Mouse (Mus musculus) hindbrain, embryonic 12.5 days (tissue): ENCODE measurements at regions not wholly inside any gene's neighbourhood (a gene's known extent, or its start where the extent isn't known, plus 50 kb on each side); places are given as distances from the start of the nearest gene placed in this dataset.

Source experiments
- ATAC-seq: fragments of 200-750 bp; cut with Nextera tagmentation; 2 replicates; pipeline ENCODE4 v1.8.0; 2017; ENCODE audit warnings: moderate TSS enrichment; ENCODE audit not compliant: low FRiP score
- H3K27ac ChIP-seq: fragments of 300-500 bp; sonication (generic); 2 replicates; pipeline ENCODE4 v1.5.1; 2016; ENCODE audit warnings: mild to moderate bottlenecking
- H3K27me3 ChIP-seq: fragments of 300-500 bp; sonication (generic); 2 replicates; pipeline ENCODE4 v1.6.1; 2016; ENCODE audit warnings: mild to moderate bottlenecking
- H3K36me3 ChIP-seq: fragments of 300-500 bp; sonication (generic); 2 replicates; pipeline ENCODE4 v1.6.1; 2016; ENCODE audit warnings: mild to moderate bottlenecking
- H3K4me1 ChIP-seq: fragments of 300-500 bp; sonication (generic); 2 replicates; pipeline ENCODE4 v1.6.1; 2016
- H3K4me2 ChIP-seq: fragments of 300-500 bp; sonication (generic); replicated peaks from 2 replicates; pipeline ENCODE4 v1.6.1; 2016; ENCODE audit warnings: mild to moderate bottlenecking
- H3K4me3 ChIP-seq: fragments of 300-500 bp; sonication (generic); 2 replicates; pipeline ENCODE4 v1.5.1; 2016; ENCODE audit warnings: mild to moderate bottlenecking
- H3K9ac ChIP-seq: fragments of 300-500 bp; sonication (generic); 2 replicates; pipeline ENCODE4 v1.6.1; 2016; ENCODE audit warnings: mild to moderate bottlenecking, moderate library complexity
- H3K9me3 ChIP-seq: fragments of 300-500 bp; sonication (generic); replicated peaks from 2 replicates; pipeline ENCODE4 v1.6.1; 2016; ENCODE audit warnings: mild to moderate bottlenecking
- WGBS: fragments of 180-500 bp; shearing (Covaris S2); methylation state at CpG from one replicate; pipeline ENCODE4 v1.1.7; 2016; 5-methylcytosine and 5-hydroxymethylcytosine counted together

GRCm38 (mm10) chr1:155472112-155472955, 55.1 kb upstream of the Xpr1 start:
- Histone ChIP-seq H3K27me3 (no peaks in the 10 kb centered on the region), H3K36me3 (no peaks in the 10 kb centered on the region), H3K9ac (no peak overlapping the region), H3K27ac (no peak overlapping the region), H3K4me2 (no peak overlapping the region), H3K4me3 (no peak overlapping the region), H3K9me3 (no peaks in the 10 kb centered on the region), H3K4me1 (peaks cover 14% of the 10 kb centered on the region; the same call in 1 of the 2 replicates)
- no peak for ATAC-seq
- 73% methylated on average over 11 of the region's 11 CpGs for WGBS

GRCm38 (mm10) chr1:155472956-155473646, 55.9 kb upstream of the Xpr1 start:
- H3K9ac ChIP-seq: no peak overlapping the region
- ATAC-seq: no peak
- no peak overlapping the region for H3K4me3 ChIP-seq

GRCm38 (mm10) chr1:155474973-155475372, 57.8 kb upstream of the Xpr1 start:
- Histone ChIP-seq H3K9ac (no peak overlapping the region), H3K27me3 (no peaks in the 10 kb centered on the region), H3K4me3 (no peak overlapping the region), H3K4me2 (no peak overlapping the region), H3K9me3 (no peaks in the 10 kb centered on the region), H3K36me3 (no peaks in the 10 kb centered on the region), H3K4me1 (peaks cover 14% of the 10 kb centered on the region; the same call in 1 of the 2 replicates), H3K27ac (no peak overlapping the region)
- 39% methylated on average over 2 of the region's 2 CpGs for WGBS
- ATAC-seq: no peak

More at GRCm38 (mm10) chr1:155472956-155473646, 55.9 kb upstream of the Xpr1 start:
- Histone ChIP-seq H3K9me3 (no peaks in the 10 kb centered on the region), H3K4me1 (peaks cover 14% of the 10 kb centered on the region; the same call in 1 of the 2 replicates), H3K27ac (no peak overlapping the region), H3K27me3 (no peaks in the 10 kb centered on the region), H3K4me2 (no peak overlapping the region), H3K36me3 (no peaks in the 10 kb centered on the region)
- 59% methylated on average over 5 of the region's 5 CpGs for WGBS

DNA sequence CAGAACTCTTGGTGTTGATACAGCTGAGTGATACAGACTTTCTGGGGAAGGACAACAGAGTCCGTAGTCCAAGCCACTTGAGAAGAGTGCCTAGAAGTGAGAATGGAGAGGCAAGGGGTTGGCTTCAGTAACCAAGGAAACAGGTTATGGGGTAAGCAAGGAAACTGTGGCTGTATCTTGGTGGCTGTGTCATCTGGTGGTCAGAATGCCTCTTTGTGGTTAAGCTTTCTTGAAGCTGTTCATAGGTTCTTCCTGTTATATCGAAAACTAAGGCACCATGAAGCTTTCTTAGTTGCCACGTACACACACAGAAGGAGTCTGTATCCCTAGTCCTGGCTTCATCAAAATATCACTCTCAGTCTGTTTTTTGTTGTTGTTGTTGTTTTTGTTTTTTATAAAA, 59.0 kb upstream of the Xpr1 start:
- Histone ChIP-seq H3K9me3 (no peaks in the 10 kb centered on the region), H3K4me1 (peaks cover 14% of the 10 kb centered on the region; the same call in 1 of the 2 replicates), H3K9ac (no peak overlapping the region), H3K27ac (no peak overlapping the region), H3K36me3 (no peaks in the 10 kb centered on the region), H3K4me2 (no peak overlapping the region), H3K4me3 (no peak overlapping the region), H3K27me3 (no peaks in the 10 kb centered on the region)
- ATAC-seq: no peak
- 92% methylated on average over 3 of the region's 3 CpGs for WGBS

DNA sequence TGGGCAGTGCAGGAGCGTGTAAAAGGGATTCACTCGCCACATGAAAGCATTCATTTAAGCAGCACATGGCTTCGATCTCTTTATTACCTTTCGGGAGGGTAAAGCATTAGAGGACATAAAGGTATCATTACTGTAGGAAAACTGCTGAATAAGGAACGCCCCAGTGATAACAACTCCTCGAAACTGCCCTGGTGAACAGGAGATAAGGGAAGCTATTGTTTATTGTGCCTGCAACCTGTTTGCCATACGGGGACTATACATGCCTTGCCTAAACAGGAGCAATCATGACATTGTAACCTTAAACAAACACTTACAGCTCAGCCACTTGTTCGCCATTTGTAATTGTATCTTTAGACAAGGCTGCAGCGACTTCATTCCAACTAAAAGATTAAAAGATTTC, 64.9 kb upstream of the Xpr1 start:
- Histone ChIP-seq H3K27ac (no peak overlapping the region), H3K4me3 (no peak overlapping the region), H3K9ac (no peak overlapping the region), H3K4me2 (no peak overlapping the region), H3K9me3 (no peaks in the 10 kb centered on the region), H3K27me3 (no peaks in the 10 kb centered on the region), H3K36me3 (no peaks in the 10 kb centered on the region), H3K4me1 (peaks cover 8% of the 10 kb centered on the region; the same call in 1 of the 2 replicates)
- ATAC-seq: no peak
- 59% methylated on average over 9 of the region's 9 CpGs for WGBS

DNA sequence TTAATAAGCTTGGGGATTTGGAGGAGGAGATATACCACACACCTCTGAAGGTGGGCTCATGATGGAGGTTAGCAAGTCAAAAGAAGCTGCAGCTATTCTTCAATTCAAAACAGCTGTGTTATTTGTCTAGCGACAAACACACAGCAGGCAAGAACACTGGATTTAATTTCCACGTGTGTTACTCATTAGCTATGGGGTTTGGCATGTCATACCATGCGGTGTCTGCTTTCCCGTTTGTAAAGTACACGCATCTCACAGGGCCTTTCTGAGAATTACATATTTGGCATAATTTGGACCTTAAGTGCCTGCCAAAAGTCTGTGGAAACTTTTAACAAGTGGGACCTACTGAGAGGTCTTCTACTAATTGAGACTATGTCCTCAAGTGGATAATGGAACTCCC, 65.5 kb upstream of the Xpr1 start:
- no peak overlapping the region for H3K27ac ChIP-seq
- no peaks in the 10 kb centered on the region for H3K27me3 ChIP-seq
- H3K36me3 ChIP-seq: no peaks in the 10 kb centered on the region
- H3K9me3 ChIP-seq: no peaks in the 10 kb centered on the region
- no peak overlapping the region for H3K4me3 ChIP-seq
- no peak overlapping the region for H3K9ac ChIP-seq
- no peak overlapping the region for H3K4me2 ChIP-seq
- 65% methylated on average over 5 of the region's 5 CpGs for WGBS
- peaks cover 8% of the 10 kb centered on the region; the same call in 1 of the 2 replicates for H3K4me1 ChIP-seq
- no peak for ATAC-seq

GRCm38 (mm10) chr1:155483693-155484092, 66.5 kb upstream of the Xpr1 start:
- peaks cover 11% of the 10 kb centered on the region; the same call in 1 of the 2 replicates for H3K4me1 ChIP-seq
- H3K4me2 ChIP-seq: no peak overlapping the region
- H3K27me3 ChIP-seq: no peaks in the 10 kb centered on the region
- no peak overlapping the region for H3K9ac ChIP-seq
- 76% methylated on average over 7 of the region's 7 CpGs for WGBS
- no peak overlapping the region for H3K27ac ChIP-seq
- H3K36me3 ChIP-seq: no peaks in the 10 kb centered on the region
- no peaks in the 10 kb centered on the region for H3K9me3 ChIP-seq
- H3K4me3 ChIP-seq: no peak overlapping the region
- no peak for ATAC-seq

DNA sequence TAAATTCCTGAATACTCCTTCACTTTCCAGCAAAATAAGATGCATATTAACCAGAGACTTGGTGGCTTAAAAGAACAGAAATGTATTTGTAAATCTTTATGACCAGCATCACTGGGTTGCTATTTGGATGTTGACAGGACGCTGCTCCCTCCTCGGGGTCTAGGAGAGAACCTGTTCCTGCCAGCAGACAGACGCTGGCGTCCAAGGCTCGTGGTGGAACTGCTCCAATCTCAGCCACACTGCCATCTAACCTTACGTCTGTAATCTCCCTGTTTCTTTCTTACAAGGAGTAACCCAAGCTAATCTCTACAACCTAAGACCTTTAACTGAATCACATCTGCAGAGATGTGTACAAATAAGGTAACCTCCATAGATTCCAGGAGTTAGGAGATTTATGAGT, 70.1 kb upstream of the Acbd6 start:
- Histone ChIP-seq H3K9ac (no peak overlapping the region), H3K27ac (no peak overlapping the region), H3K9me3 (no peaks in the 10 kb centered on the region), H3K4me2 (no peak overlapping the region), H3K4me1 (peaks cover 26% of the 10 kb centered on the region), H3K36me3 (no peaks in the 10 kb centered on the region), H3K4me3 (no peak overlapping the region), H3K27me3 (no peaks in the 10 kb centered on the region)
- 90% methylated on average over 6 of the region's 6 CpGs for whole genome bisulfite sequencing
- no peak for ATAC-seq

DNA sequence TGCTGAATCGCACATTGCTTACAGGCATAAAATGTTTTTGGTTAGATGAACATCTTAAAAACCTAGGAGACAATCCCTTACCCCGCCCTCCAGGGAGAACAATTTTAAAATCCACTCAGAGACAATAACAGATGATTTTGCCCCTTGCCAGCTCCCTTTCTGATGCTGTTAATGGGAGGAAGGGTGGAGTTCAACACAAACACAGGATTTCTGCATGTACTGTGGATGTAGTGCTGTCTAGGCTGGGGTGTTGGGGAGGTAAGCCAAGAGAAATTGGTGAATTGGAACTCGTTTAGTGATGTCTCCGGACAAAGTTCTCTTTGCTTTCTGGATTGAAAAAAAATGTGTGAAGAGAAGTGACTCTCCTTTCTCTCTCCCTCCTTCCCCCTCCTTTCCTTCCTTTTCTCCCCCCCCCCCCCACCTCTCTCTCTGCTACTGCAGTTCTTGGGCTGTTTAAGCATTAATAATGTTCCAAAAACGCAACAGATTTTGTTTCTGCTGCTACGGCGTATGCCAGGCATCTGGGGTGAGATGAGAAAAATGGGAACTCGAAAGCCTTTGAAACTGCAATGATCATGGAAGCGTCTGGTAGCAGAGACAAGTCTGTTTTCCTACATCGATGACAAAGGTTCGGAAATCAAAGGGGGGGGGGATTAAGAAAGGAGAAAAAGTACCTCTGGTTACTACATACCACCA, 68.8 kb upstream of the Acbd6 start:
- no peak for ATAC-seq
- no peaks in the 10 kb centered on the region for H3K36me3 ChIP-seq
- 0 out of 2 replicates have a peak, but pooled peaks cover 4% of the 10 kb centered on the region for H3K27me3 ChIP-seq
- H3K4me2 ChIP-seq: no peak overlapping the region
- peak overlapping the region; percentile 5; the same call in 1 of the 2 replicates for H3K27ac ChIP-seq
- 79% methylated on average over 11 of the region's 11 CpGs for WGBS
- no peak overlapping the region for H3K4me3 ChIP-seq
- no peak overlapping the region for H3K9ac ChIP-seq
- peaks cover 26% of the 10 kb centered on the region for H3K4me1 ChIP-seq
- no peaks in the 10 kb centered on the region for H3K9me3 ChIP-seq

DNA sequence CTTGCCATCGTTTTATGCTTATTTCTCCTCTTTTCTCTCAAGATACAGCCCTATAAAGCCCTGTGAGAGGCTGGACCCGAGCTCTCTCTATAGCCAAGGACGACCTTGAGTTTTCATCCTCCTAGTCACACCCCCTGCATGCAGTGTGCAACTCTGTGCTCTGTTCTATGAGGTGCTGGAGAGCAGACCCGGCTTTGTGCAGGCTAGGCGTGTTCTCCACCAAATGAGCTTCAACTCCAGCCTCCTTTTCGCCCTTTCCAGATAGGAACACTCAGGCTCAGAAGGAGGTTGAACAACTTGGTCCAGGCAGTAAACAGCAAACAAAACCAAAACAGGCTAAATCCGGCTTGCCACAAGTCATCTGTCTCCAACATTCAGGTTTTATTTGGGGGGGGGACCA, 67.8 kb upstream of the Acbd6 start:
- Histone ChIP-seq H3K4me1 (peaks cover 26% of the 10 kb centered on the region), H3K9ac (no peak overlapping the region), H3K4me2 (no peak overlapping the region), H3K4me3 (no peak overlapping the region), H3K27me3 (0 out of 2 replicates have a peak, but pooled peaks cover 4% of the 10 kb centered on the region), H3K27ac (no peak overlapping the region), H3K9me3 (no peaks in the 10 kb centered on the region), H3K36me3 (no peaks in the 10 kb centered on the region)
- ATAC-seq: no peak
- WGBS: 73% methylated on average over 7 of the region's 7 CpGs

DNA sequence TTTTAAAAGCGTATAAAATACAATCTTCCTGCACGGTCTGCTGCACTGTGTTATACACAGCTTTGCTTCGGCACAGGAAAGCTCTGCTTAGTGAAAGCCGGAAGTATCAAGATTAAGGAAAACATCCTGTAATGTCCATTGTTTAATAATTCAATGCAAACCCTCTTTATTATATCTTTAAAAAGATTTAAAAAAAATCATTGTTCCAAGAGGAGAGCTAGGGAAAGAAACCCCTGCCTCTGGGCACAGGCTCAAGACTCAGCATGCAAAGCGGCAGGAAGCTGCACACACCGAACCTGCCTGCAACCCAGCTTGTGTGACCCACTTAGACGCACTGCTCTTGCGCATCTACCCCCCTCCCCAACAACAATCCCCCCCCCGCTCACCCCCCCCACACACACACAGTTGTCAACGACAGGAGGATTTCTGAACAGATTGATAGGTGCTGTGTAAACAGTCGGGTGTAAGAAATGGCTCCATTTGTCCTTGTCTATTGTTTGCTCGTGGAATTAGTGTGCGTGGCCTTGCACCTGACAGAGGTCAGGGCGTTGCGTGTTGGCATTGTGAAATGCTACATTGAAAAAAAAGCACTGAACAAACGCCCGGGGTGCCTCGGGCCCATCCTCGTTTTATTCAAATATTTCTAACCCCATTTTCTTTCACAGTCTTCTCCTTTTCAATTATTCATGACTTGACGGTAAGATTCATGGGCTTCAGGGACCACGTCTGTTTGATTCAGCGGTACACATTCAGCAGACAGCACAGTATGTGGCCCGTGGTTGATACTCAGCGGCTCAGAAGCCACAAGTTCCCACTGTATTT, 66.5 kb upstream of the Acbd6 start:
- peak; percentile 85 for ATAC-seq
- Histone ChIP-seq H3K9me3 (no peaks in the 10 kb centered on the region), H3K9ac (no peak overlapping the region), H3K4me2 (peak overlapping the region; percentile 48), H3K4me1 (peaks cover 26% of the 10 kb centered on the region), H3K4me3 (peak overlapping the region; percentile 15; the same call in 1 of the 2 replicates), H3K36me3 (no peaks in the 10 kb centered on the region), H3K27ac (peak overlapping the region; percentile 70), H3K27me3 (0 out of 2 replicates have a peak, but pooled peaks cover 4% of the 10 kb centered on the region)
- WGBS: 16% methylated on average over 24 of the region's 24 CpGs
